11 mouse cellular contexts compared by ENCODE assay signal in the genomic region with DNA sequence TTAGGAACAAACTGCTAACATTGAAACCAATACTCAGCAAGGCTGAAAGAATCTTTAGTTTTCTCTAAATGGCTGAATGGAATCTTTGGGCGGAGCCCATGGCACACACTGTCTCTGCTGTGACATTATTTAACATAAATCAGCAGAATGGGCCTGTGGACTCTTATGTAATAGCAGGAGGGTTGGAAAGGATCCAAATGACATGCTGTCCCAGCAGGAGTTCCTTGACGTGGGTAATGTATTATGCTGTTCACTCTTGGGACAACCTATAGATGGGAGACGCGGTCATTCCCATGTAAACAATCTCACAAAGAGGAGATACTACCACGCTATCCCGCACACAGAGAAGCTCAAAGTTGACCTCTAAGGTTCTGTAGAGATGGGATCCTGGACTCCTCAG.
"Had no signal": no experiment of that assay in that cellular context is flagged by ENCODE, and none has a peak within 500 bp of the region (broad histone marks: within the 10 kb centered on the region; RNA-seq: fewer than 3 reads in every experiment).

No protein-coding gene starts in this region.

- H3K4me3 ChIP-seq: hindbrain, embryonic 12.5 days; left cerebral cortex, adult 2 months; limb, embryonic 10.5 days; midbrain, embryonic 13.5 days had no signal

- H3K36me3 ChIP-seq: hindbrain, embryonic 12.5 days; limb, embryonic 10.5 days; midbrain, embryonic 13.5 days had no signal

- H3K9me3 ChIP-seq: hindbrain, embryonic 12.5 days; limb, embryonic 10.5 days; midbrain, embryonic 13.5 days had no signal

- H3K27me3 ChIP-seq: hindbrain, embryonic 12.5 days; midbrain, embryonic 13.5 days had no signal

- ATAC-seq: hindbrain, embryonic 16.5 days; inflammation-experienced regulatory T-cells, adult 6 months; midbrain, embryonic 13.5 days had no signal

- DNase-seq: kidney, adult 9 months; kidney, postnatal 10 days; lung, postnatal 10 days; spleen, adult 18-20 months; thymus, postnatal 36 days had no signal

- H3K9ac ChIP-seq: hindbrain, embryonic 12.5 days; midbrain, embryonic 13.5 days had no signal

- H3K27ac ChIP-seq: hindbrain, embryonic 12.5 days; left cerebral cortex, adult 2 months; limb, embryonic 10.5 days; midbrain, embryonic 13.5 days had no signal

- H3K4me2 ChIP-seq: hindbrain, embryonic 12.5 days; midbrain, embryonic 13.5 days had no signal
